Mouse (Mus musculus): Measurements from ENCODE around the gene Myom1. TPM values are rescaled to one million over a fixed set of nuclear protein-coding genes. Genes with fewer than 3 reads are reported as not detected.

Gene Myom1
- total RNA-seq, 4 experiments from 2014 or later = 1,005 to 1,153 (median 1,086) TPM

DNA sequence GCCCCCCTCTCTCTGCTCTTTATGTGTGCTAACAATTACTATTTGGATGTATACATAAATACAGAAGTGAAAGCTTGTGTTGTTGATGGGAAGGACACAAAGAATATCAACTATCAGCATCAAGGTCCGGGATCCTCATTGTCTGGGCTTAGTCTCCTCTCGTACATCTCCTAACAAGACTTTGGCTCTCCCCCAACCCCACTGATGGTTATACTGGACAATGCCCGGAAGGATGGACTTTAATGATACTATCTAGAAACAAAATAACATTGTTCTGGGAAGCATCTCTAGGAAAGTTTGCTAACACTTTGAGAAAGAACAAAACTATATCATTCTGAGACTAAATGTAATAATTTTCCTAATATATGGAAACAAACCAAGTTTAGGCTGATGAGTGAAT lies 96.2 kb downstream of the Myom1 start:
- DNase-seq (ENCODE audit: low spot score) = peak; percentile 40

DNA sequence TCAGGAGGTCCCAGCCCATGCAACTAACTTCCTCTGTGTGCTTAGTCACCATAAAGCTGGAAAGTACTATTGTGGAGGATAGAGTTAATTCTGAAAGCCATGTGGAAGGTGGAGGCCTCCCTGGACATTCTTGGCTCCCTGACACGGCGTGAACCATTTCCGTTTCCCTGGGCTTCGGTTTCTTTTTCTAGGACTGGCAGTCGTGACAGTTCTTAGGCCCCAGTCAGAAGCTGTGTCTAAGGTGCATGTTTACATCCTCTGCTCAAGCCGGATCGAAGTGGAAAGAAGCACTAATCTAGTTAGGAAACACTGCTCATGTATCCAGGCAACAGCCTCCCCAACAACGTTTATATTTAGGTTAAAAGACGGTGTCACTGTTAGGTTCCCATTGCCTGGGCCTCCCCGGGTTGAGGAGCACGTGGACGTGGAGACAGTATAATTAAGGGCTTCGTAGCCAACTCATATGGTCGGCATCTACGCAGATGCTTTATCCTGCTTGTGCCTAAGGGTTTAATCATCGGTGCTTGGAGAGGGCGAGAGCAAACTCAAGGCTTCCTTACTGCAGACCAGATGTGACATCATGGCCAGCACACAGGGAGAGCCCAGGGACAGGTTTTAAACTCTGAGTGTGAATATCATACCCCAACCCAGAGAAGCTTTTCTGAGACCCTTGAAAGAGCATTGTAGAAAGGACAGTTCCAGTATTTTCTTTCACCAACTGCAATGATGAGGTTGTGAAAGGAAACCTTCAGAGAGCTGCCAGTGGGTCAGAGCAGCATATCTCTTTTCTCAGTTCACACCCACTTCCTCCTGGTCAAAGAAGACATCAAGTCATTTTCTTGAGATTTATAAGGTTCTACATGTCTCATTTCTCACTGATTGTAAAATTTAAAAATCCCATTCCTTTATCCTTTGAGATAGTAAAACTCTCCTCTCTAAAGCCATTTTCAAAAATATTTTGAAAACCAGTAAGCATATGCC lies 100.4 kb downstream of the Myom1 start:
- DNase-seq (ENCODE audit: low spot score) = peak; percentile 61

DNA sequence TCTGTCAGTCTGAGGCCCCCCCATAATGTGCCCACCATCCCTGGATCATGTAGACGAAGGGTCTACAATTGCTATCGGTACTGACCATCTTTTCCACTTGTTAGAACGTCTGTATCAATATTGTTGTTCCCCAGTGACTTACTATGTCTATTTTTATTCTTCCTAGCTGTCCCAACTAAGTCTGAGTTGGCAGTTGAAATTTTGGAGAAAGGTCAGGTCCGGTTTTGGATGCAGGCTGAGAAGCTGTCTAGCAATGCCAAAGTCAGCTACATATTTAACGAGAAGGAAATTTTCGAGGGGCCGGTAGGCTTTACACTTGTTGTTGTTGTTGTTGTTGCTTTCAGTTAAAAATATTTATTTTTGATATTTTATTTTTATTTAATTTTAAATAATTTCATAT lies 102.9 kb downstream of the Myom1 start:
- no peak for DNase-seq (ENCODE audit: low spot score)

DNA sequence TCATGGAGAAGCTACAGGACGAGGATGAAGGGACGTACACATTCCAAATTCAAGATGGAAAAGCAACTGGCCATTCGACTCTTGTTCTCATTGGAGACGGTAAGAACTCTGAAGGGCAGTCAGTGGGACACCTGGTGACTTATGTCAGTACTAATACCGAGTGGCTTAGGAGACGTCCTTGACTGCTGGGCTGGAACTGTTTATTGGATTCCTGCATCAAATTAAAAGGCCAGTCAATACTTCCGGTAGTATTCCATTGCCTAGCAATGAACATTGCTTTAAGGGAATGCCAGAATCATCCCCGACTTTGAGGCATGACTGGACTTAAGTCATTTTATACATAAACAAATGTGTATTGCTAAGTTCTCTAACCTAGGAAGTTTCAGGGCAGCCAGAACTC lies 103.8 kb downstream of the Myom1 start:
- no peak for DNase-seq (ENCODE audit: low spot score)

DNA sequence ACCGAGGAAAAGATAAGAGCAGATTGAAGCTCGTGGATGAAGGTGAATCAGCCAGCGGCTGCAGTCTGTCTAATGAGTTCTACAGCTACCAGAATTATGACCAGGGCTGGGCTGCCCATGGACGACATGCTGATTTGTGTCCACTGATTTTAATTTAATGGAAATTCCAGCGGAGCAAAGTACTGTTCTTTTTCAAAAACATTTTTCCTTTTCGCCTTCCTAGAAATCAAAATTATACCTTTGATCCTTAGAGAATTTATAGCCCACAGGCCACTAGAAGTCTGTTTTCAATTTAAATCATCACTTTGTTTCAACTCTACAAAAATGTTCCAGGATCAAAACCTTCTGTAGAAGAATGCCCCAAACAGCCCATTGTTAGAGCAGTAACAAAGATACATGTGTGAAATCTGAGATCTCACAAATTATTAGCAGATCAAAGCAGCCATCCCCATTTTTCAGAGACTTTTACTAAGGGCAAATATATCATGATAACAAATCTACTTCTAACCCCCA lies 108.4 kb downstream of the Myom1 start:
- DNase-seq (ENCODE audit: low spot score) = no peak

DNA sequence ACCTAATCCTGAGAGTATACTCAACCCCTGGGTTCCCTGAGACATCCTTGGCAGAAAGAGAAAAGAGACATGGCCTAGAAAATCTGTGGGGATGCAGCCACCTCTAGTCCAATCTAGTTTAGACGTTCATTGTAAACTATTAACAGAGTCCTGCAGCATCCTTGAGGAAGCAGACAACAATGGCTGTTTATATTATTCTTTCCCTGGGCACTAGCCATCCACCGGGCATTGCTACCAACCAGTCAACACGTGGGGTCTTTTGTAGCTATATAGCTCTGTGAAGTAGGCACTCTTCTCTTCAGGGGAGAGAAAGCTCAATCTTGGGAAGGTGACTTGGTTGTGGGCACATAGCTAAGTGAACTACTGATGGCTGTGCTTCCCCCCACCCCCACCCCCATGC lies 110.3 kb downstream of the Myom1 start:
- no peak for DNase-seq (ENCODE audit: low spot score)

DNA sequence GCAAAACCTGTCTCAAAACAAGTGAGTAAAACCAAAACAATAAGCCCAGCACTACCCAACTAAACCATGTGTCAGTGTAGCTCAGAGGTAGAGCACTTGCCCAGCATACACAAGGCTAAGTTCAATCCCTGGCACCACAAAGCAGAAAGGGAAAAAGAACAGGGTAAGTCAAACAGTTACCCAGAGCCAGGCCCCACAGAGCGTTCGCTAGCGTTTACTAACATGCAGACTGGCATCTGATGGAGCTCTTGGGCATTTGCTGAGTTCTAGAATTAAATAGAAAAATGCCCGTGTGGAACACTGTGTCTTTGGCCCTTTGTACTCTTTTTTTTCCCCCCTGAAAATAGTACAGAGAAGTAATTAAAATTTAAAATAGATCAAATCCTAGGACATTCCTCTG lies 111.8 kb downstream of the Myom1 start:
- DNase-seq (ENCODE audit: low spot score) = no peak

DNA sequence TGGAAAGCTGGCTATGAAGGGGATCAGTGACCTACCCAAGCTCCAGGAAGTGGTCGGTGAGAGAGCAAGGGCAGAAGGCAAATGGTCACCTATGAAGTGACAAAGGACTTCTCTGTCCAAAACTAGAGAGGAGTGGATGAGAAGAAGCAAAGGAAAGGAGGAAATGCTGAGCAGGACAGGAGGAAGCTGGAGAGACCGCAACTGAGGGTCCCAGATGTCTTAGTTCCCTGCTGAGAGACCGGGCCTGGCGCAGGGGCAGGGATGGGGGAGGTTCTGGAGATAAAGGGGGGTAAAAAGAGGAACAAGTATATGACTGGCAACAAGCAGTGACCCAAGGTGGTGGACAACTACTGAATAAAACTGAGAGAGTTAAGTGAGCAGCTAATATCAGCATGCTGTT lies 115.5 kb downstream of the Myom1 start:
- DNase-seq (ENCODE audit: low spot score) = no peak

DNA sequence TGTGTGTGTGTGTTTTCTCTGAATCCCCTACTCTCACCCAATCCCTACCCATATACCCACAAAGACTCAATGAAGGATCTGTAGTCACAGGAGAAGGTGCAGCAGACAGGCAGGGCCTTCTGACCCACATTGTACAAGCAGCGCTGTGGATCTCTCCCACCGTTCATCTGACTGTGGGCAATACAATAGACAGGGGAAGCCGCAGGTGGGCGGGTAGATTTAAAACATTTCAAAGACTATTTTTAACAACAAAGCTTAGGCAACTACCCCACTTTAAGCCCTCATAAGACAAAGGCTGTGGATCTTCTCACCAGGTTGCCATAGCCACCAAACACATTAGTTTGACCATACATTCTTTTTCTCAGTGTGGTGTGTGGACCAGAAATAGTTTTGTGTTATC lies 116.2 kb downstream of the Myom1 start:
- no peak for DNase-seq (ENCODE audit: low spot score)

DNA sequence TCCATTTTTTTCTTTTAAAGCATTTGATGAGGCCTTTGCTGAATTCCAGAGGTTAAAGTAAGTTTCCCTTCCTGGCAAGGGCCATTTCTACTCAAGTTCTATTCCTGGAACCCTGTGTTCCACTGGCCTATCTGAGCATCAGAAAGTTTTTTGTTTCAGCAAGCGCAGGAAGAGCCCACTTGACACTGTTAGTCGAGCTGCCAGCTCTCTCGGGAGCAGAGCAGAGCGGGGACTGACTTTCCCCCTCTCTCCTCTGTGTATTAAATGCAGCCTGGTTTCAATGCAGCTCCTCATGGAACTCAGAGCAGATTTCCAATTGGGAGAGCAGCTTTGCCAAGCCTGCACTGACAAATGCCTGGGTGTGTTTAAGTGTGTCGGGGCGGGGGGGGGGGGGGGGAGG lies 118.2 kb downstream of the Myom1 start:
- DNase-seq (ENCODE audit: low spot score) = no peak

DNA sequence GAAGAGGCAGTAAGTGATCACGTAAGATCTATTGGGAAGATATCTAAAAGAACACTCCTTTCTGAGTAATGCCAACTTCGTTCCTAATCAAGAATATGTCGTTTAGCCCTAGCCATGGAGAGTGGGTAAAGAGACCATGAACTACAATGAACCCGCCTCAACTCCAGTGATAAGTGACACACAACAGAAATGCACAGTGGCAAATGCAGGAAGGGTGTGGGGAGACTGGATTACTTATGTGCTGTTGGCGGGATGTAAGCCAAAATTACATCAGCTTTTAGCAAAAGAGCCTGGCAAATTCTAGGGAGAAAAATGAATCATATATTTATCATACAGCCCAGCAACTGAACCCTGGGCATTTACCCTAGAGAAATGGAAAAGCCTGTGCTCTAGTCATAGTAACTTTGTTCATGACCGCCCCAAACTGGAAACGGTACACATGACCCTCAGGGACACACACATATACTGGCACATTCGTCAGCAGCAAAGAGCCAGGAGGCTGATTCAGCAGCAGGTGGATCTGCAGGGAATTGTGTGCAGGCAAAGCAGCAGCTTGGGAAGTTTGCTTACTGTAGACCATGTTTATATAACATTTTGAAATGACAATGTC lies 121.7 kb downstream of the Myom1 start:
- no peak for DNase-seq (ENCODE audit: low spot score)

DNA sequence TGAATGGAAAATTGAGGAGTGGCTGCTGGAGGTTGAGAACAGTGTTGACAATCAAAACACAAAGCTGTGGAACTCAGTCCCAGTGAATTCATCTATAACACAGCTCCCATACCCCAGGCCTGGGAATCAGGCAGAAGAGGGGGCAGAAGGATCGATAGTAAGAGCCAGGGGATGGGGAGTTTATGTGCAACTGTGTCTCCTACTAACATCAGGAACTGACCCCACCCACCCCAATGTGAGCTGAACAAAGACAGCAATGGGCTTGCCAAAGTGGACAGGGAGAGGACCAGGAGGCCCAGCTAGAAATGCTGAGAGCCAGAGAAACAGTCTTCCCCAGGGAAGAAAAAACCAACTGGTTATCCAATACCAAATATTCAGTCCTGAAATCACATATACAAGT lies 122.2 kb downstream of the Myom1 start:
- DNase-seq (ENCODE audit: low spot score) = no peak

DNA sequence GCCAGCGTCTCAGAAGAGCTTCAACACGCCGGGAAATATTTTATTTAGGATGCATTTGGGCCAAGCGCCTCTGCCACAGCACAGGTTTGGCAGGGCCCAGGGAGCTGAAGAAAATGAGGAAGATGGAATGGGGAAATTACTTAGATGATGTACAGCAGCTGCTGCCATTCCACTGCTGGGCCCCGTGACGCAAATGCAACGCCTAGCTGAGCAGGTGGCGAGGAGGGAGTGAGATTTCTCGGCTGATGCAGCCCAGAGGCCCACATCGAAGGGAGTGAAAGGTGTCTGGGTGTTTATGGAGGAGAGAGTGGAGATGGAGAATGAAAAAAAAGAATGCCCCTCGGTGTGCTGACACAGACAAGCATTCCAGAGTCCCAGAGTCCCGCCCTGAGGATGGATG lies 123.1 kb downstream of the Myom1 start:
- no peak for DNase-seq (ENCODE audit: low spot score)

DNA sequence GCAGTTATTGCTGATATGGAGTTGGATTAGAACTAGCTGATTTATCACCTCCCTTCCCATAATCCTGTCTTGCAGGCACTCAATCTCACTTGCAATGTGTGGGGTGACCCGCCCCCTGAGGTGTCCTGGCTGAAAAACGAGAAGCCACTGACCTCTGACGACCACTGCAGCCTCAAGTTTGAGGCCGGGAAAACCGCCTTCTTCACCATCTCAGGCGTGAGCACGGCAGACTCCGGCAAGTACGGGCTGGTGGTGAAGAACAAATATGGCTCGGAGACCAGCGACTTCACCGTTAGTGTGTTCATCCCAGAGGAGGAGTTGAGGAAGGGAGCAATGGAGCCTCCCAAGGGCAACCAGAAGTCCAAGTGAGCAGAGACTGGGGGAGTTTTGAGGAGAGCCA lies 123.6 kb downstream of the Myom1 start:
- no peak for DNase-seq (ENCODE audit: low spot score)

DNA sequence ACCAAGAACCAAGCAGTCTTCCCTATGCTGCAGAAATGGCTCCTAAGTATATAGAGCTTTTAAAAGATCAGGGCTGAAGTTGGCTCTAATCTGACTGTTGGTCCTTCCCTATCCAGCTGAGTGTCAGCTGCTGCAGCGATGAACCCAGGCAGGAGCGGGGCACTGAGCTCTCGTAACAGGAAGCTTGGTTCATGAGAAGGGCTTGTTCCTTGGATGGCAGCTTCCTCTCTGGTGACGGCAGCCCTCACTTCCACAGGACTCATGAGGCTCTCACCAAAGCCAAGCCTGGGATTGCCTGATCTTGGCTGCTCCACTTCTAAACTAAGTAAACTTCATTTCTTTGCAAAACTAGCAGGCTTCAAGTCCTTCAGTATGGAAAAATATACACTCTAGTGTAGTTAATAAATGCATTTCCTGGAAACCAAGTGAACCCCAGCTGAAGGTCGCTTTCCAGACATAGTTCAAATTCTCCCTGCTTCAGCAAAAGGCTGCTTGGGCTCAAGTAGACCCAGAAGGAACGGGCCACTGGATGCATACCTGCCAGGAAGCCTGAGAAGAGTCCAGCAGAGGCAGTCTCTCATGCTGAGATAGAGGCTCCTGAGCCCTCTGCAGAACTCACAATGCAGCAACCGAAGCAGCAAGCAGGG lies 125.2 kb downstream of the Myom1 start:
- DNase-seq (ENCODE audit: low spot score) = peak; percentile 48

DNA sequence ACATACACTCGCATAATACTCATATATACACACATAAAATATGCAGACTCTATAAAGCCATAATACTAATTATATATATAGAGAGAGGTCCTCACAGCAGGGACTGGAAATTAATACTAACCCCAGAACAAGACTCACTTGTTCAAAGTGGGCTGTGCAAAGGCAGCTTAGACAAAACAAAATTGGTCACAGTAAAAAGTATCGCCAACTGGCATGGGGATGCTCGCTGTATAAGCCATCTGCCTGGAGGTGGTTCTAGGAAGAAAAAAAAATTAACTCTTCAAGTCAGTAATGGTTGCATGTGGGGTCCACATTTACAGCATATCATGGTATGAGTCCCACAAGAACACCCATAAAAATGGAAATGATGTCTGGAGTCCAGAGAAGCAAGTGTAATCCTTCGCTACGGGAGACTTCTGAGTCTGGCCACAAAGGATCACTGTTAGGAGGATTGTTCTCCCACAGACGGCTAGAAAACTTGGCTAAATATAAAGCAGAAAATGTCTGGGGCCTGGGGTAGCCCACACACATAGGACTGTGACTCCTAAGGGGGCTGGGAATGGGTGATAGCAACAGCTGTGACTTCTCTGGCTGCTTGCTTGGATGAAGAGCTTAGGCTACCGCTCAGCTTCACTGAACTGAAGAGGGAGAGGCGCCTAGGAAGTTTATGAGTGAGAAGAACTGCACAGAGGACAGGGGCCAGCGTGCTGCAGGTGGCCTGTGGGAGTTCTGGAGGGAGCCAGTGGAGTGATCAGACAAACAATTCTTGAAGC lies 127.2 kb downstream of the Myom1 start:
- DNase-seq (ENCODE audit: low spot score) = no peak

DNA sequence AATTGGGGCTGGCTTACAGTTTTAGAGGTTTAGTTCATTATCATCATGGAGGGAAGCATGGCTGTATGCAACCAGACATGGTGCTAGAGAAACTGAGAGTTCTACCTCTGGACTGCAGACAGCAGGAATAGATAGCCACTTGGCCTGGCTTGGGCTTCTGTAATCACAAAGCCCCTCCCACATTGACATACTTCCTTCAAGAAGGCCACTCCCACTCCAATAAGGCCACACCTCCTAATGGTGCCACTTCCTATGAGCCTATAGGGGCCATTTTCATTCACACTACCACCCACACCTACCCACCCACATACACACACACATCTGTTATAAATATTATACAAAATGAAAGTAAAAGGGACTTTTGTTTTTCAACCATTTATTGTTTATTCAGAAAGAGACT lies 129.8 kb downstream of the Myom1 start:
- DNase-seq (ENCODE audit: low spot score) = no peak

DNA sequence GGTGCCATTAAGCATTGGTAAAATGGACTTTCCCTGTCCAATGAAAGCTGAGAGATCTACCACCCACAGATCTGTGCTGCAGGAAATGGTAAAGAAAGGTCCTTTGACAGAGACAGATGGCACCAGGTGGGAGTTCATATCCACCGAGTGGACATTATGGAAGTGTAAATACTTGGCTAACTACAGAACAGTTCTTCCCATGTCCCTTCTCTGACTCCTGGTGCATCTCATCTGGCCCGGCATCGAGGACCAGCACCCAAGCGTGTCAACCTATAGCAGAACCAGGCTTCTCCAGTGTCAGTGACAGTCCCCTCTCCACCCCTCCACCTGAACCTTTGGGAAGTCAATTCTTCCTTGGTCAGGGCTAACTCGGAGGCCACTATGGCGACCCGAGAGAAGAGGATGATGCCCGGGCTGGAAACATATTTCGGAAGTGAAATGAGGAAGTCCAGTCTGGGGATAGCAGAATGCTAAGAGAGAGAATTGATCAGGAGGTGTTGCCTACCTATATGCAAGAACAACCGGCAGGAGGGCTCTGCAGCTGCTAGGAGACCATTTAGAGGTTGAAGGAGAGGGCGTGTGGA lies 130.5 kb downstream of the Myom1 start:
- DNase-seq (ENCODE audit: low spot score) = no peak

DNA sequence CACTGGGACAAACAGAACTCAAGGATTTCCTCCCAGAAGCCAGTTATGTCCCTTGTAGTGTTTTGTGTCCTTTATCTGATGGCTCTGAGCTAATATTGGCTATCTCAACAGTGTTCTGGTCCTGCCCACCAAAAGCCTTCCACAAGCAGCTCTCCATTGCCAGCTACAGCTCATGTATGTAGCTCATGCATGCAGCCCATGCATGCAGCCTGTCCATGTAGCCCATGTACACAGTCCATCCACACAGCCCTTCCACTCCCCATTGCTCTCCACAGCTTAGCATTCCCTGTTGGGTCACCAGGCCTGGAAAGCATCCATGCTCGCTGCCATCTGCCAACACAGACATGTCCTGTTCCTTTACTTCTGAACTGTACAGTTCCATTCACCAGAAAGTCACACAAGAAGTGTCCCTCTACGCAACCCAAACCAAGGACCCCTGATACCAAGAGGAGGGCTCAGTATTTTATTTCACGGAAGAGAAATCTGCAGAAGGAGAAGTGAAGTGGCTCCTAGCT lies 132.1 kb downstream of the Myom1 start:
- DNase-seq (ENCODE audit: low spot score) = no peak

DNA sequence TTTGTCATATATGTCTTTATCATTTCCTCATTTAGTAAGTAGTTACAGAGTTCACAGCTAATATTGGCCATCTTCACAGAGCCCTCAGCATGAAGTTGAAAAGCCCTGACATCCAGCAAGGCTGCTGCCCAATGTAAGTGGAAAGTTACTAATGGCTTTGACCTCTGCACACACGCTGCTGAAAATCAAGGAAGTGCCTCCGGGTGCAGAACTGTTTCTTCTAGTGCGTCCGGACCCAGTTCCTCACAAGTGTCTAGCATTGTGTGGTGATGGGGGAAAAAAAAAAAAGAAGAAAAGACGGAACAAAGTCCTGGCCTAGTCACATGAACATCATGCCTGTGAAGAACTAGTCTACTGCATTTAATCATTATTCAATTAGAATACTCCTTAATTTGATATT lies 132.7 kb downstream of the Myom1 start:
- peak; percentile 46 for DNase-seq (ENCODE audit: low spot score)

DNA sequence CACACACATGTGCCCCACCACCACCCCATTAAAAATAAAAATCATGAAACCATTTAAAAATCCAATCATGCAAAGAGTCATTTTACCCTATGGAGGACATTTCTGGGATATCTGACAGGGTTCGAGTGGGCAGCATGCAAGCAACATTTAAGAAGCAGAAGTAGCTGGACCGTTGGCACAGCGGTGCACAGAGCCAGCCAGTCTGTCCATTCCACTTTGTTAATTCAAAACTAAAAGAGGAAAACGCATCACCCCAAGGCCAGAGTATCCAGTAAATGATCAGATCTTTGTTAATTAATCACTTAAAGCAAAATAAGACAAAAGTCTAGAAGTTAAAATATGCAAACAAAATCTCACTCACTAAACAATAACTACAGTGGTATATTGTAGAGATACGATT lies 133.4 kb downstream of the Myom1 start:
- DNase-seq (ENCODE audit: low spot score) = no peak
